Mouse (Mus musculus): ENCODE data around the gene Uggt2. TPM values are rescaled to one million over a fixed set of nuclear protein-coding genes. Genes with fewer than 3 reads are reported as not detected.

Uggt2 gene
- polyA plus RNA-seq, 1 experiment from 2014 or later = 9.2 TPM

DNA sequence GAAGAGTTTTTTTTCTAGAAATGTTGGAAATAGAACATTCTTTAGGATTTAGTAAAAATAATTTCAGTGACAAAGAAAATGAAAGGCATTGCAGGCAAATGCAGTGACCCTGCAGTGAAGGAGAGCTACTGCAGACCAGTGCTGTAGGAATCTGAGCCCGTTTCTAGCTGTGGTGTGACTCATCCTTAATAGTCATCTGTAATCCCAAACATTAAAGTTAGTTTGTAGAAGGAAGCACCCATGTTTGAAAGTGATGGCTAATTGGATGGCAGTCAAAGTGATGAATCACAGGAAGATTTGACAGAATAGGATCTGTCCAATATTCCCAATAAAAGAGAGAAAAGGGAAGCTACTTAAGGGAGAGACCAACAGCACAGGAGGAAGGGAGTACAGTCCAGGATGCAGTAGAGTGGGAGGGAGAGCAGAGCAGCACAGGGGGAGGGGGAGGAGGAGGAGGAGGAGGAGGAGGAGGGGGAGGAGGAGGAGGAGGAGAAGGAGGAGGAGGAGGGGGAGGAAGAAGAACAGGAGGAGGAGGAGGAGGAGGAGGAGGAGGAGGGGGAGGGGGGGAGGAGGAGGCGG, 71.5 kb downstream of the Uggt2 start:
- no peak for ATAC-seq (ENCODE audit: insufficient number of reproducible peaks, low FRiP score, low TSS enrichment, low read depth)
- H3K9ac ChIP-seq = no peak overlapping the region
- WGBS = 63% methylated on average over 2 of the region's 2 CpGs
- no peak overlapping the region for H3K27ac ChIP-seq (replicated peaks)
- no peaks in the 10 kb centered on the region for H3K27me3 ChIP-seq
- no peak overlapping the region for H3K4me2 ChIP-seq (replicated peaks)
- peaks cover 9% of the 10 kb centered on the region; the same call in 1 of the 2 replicates for H3K36me3 ChIP-seq
- no peaks in the 10 kb centered on the region for H3K9me3 ChIP-seq (replicated peaks)
- H3K4me3 ChIP-seq (replicated peaks) = no peak overlapping the region
- H3K4me1 ChIP-seq = no peaks in the 10 kb centered on the region

DNA sequence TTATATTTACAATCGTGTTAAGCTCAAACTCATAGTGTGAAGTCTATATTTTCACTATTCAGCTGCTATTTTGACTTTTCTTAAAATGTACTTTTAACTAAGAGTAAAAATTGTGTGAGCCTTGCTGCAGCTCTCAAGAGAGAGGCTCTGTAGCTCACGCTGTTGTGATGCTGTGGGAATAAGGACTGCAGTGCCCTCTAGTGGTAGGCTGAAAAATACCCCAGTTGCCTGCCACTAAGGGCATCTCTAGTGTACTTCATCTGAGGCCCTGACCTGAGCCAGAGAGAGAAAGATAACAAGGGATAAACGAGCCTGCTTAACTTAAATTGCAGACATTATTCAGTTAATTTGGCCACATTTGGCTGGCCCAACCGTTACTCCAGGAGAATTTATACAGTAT, 72.1 kb downstream of the Uggt2 start:
- Histone ChIP-seq H3K4me3 (replicated peaks) (no peak overlapping the region), H3K4me1 (no peaks in the 10 kb centered on the region), H3K36me3 (peaks cover 9% of the 10 kb centered on the region; the same call in 1 of the 2 replicates), H3K27me3 (no peaks in the 10 kb centered on the region), H3K27ac (replicated peaks) (no peak overlapping the region), H3K9ac (no peak overlapping the region), H3K4me2 (replicated peaks) (no peak overlapping the region), H3K9me3 (replicated peaks) (no peaks in the 10 kb centered on the region)
- WGBS = 46% methylated on average over 4 of the region's 4 CpGs
- ATAC-seq (ENCODE audit: insufficient number of reproducible peaks, low FRiP score, low TSS enrichment, low read depth) = 0 out of 2 replicates have a peak, but pooled peaks have one; percentile 63

DNA sequence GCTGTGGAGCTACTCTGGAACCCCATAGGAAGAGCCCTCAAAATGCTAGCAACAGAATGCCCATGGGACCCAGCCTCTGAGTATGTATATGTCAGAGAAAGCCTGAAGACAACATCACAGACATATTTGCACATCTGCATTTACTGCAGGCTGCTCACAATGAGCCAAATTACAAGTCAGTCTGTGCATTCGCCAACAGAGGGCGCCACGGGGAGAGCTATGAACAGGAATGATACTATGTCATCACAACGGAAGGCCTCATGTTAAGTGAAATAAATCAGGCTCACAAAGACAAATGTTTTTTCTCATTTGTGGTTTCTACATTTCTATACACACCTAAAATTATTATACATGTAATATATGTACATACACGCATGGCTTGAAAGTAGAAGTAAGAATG, 73.3 kb downstream of the Uggt2 start:
- H3K4me2 ChIP-seq (replicated peaks) = no peak overlapping the region
- WGBS = 68% methylated on average over 5 of the region's 5 CpGs
- H3K9ac ChIP-seq = no peak overlapping the region
- H3K4me3 ChIP-seq (replicated peaks) = no peak overlapping the region
- no peaks in the 10 kb centered on the region for H3K27me3 ChIP-seq
- peaks cover 12% of the 10 kb centered on the region; the same call in 1 of the 2 replicates for H3K36me3 ChIP-seq
- H3K27ac ChIP-seq (replicated peaks) = no peak overlapping the region
- no peaks in the 10 kb centered on the region for H3K4me1 ChIP-seq
- ATAC-seq (ENCODE audit: insufficient number of reproducible peaks, low FRiP score, low TSS enrichment, low read depth) = no peak
- H3K9me3 ChIP-seq (replicated peaks) = no peaks in the 10 kb centered on the region

DNA sequence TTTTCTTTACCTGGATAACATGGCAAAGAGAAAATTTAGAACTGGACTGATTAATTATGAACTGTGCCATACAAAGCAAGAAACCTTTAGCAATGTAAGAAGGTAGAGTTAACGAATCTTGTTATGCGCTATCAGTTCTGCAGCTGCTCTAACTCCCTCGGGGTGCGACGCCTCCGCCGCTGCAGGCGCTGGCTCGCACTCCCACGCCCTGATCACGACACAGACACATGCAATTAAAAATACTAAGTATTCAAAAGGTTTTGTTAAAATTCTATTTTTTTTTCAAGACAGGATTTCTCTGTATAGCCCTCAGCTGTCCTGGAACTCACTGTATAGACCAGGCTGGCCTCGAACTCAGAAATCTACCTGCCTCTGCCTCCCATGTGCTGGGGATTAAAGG, 85.7 kb downstream of the Uggt2 start:
- Histone ChIP-seq H3K36me3 (peaks cover 9% of the 10 kb centered on the region; the same call in 1 of the 2 replicates), H3K27me3 (no peaks in the 10 kb centered on the region)
- ATAC-seq (ENCODE audit: insufficient number of reproducible peaks, low FRiP score, low TSS enrichment, low read depth) = no peak

DNA sequence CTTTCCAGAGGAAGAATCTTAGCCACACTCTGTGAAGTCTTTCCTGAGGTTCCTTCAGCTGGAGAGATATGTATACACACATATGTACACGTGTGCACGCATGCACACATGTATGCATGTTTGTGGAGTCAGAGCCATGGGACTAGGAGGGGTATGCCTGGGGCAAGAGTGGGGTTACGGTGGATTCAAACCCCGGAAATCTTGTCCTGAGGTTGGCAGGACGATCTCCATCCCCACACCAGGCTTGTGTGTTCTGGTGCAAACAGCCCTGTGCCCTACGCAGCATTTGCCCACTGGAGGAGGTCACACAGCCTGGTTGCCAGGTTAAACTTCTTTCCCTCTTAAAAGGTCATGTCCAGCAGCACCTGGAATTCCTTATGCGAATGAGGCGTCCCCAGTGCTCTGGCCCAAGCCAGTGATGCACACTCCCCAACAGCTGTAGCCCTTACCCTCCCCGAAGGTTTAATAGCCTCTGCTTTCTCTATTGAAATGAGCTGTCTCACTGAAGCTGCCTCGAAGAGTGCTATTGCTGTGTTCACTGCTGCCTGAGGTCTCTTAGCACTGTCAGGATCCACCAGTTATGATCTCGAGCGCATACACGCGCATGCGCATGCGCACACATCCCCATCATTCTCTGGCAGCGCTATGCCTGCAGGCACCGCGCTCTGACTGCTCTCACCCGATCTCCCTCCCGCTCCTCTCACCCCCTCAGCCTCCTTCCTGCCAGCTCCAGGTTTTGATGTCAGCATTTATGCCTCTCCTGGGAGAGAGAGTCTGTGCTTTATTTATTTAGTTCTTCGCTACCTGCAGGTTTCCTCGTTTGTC, 86.4 kb downstream of the Uggt2 start:
- H3K27me3 ChIP-seq = no peaks in the 10 kb centered on the region
- 62% methylated on average over 23 of the region's 23 CpGs for WGBS
- H3K4me1 ChIP-seq = peaks cover 4% of the 10 kb centered on the region; the same call in 1 of the 2 replicates
- H3K4me3 ChIP-seq (replicated peaks) = no peak overlapping the region
- H3K36me3 ChIP-seq = peaks cover 9% of the 10 kb centered on the region; the same call in 1 of the 2 replicates
- H3K27ac ChIP-seq (replicated peaks) = no peak overlapping the region
- ATAC-seq (ENCODE audit: insufficient number of reproducible peaks, low FRiP score, low TSS enrichment, low read depth) = peak; percentile 75
- no peak overlapping the region for H3K9ac ChIP-seq
- H3K4me2 ChIP-seq (replicated peaks) = 0 out of 2 replicates have a peak overlapping the region, but pooled peaks have one; percentile 4
- H3K9me3 ChIP-seq (replicated peaks) = no peaks in the 10 kb centered on the region

More for the DNA sequence above, 85.7 kb downstream of the Uggt2 start:
- no peak overlapping the region for H3K4me2 ChIP-seq (replicated peaks)
- no peak overlapping the region for H3K27ac ChIP-seq (replicated peaks)
- no peaks in the 10 kb centered on the region for H3K9me3 ChIP-seq (replicated peaks)
- H3K4me1 ChIP-seq = no peaks in the 10 kb centered on the region
- WGBS = 72% methylated on average over 12 of the region's 12 CpGs
- H3K9ac ChIP-seq = no peak overlapping the region
- H3K4me3 ChIP-seq (replicated peaks) = no peak overlapping the region

DNA sequence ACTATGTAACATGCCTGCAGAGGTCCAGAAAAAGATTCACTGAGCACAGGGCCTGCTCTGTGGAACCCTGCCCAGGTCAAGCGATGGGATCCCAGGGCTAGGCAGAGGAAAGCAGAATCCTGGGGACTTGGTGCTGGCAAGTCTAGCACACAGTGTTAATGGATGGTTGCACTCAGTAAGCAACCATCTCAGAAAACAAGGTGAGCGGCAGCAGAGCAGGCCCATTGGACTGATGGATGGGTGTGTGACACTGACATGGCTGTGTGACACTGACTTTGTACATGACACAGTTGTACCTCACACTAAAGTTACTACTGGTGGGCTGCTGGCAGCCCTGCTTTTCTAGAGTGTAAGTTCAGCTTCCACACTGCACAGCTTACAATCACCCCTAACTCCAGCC, 89.7 kb downstream of the Uggt2 start:
- Histone ChIP-seq H3K9ac (no peak overlapping the region), H3K4me3 (replicated peaks) (no peak overlapping the region), H3K27me3 (no peaks in the 10 kb centered on the region), H3K27ac (replicated peaks) (no peak overlapping the region), H3K4me1 (peaks cover 4% of the 10 kb centered on the region; the same call in 1 of the 2 replicates), H3K36me3 (peaks cover 9% of the 10 kb centered on the region; the same call in 1 of the 2 replicates), H3K9me3 (replicated peaks) (no peaks in the 10 kb centered on the region), H3K4me2 (replicated peaks) (no peak overlapping the region)
- ATAC-seq (ENCODE audit: insufficient number of reproducible peaks, low FRiP score, low TSS enrichment, low read depth) = no peak
- WGBS = 92% methylated on average over 2 of the region's 2 CpGs

DNA sequence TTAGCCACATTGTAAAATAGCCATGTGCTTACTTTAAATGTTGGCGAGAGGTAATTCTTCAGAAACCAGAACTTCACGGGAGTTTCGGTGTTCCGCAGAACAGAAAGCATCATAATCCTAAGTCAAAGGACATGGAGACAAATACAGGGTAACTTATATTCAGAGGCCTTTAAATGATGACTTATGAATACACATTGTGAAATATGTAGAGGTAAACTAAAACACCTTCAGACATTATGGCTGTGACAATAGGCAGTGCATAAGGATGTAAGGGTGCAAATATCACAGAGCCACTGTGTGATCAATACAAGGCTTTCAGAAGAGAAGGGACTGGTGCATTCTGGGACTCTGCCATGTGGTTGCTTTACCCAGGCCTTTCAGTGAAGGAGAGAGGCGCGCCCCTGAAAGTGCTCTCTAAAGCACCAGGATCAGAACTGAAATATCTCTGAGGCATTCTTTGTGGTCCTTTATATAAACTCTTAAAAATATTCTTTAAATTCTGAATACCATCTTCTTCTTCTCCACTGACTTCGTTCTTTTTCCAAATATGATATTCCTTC, 91.1 kb downstream of the Uggt2 start:
- Histone ChIP-seq H3K9ac (no peak overlapping the region), H3K27ac (replicated peaks) (peak overlapping the region; percentile 85; the same call in 1 of the 2 replicates)

DNA sequence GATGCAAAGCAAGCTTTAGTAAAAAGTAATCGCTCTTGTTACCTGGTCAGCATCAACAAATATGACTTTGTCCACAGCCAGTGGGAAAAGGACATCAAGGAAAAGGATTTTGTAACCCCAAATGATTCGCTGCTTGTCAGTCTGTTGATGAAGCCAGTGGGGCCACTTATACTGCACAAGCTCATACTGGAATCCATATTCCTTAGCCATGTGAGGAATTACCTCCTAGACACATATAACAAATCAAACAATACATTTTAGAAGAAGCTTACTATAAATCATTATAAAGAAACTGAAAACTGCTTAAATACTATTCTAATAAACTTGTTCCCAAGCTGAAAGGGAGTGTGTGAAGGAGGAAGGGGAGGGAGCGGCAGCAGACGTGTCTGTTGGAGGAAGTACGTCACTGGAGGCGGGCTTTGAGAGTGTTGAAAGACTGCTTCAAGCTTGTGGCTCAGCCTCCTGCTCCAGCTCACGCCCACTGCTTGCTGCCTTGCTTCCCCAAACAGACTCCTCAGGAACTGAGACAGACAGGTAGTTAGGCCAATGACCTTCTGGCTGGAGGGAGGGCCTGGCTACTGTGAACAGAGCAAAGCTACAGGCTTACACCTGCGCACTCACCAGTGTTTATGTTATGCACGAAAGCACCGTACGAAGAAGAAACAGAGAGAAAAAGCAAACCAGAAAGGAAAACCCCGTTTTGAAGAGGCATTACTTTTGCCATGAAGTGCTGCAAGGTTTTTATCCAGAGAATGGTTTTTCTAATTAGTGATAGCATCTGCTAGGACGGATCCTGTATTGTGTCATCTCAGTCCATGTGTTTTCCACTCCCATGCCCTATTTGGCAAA, 91.9 kb downstream of the Uggt2 start:
- Histone ChIP-seq H3K27me3 (no peaks in the 10 kb centered on the region), H3K27ac (replicated peaks) (peak overlapping the region; percentile 85), H3K9me3 (replicated peaks) (no peaks in the 10 kb centered on the region), H3K4me2 (replicated peaks) (peak overlapping the region; percentile 84), H3K4me3 (replicated peaks) (peak overlapping the region; percentile 52), H3K4me1 (peaks cover 4% of the 10 kb centered on the region; the same call in 1 of the 2 replicates), H3K9ac (peak overlapping the region; percentile 33), H3K36me3 (peaks cover 7% of the 10 kb centered on the region; the same call in 1 of the 2 replicates)
- WGBS = under 1% methylated on average over 13 of the region's 13 CpGs
- ATAC-seq (ENCODE audit: insufficient number of reproducible peaks, low FRiP score, low TSS enrichment, low read depth) = peak; percentile 100

More for the DNA sequence above, 91.1 kb downstream of the Uggt2 start:
- Histone ChIP-seq H3K4me1 (peaks cover 4% of the 10 kb centered on the region; the same call in 1 of the 2 replicates), H3K9me3 (replicated peaks) (no peaks in the 10 kb centered on the region), H3K4me2 (replicated peaks) (peak overlapping the region; percentile 84), H3K4me3 (replicated peaks) (peak overlapping the region; percentile 52), H3K36me3 (peaks cover 9% of the 10 kb centered on the region; the same call in 1 of the 2 replicates), H3K27me3 (no peaks in the 10 kb centered on the region)
- no peak for ATAC-seq (ENCODE audit: insufficient number of reproducible peaks, low FRiP score, low TSS enrichment, low read depth)
- WGBS = 52% methylated on average over 7 of the region's 7 CpGs

DNA sequence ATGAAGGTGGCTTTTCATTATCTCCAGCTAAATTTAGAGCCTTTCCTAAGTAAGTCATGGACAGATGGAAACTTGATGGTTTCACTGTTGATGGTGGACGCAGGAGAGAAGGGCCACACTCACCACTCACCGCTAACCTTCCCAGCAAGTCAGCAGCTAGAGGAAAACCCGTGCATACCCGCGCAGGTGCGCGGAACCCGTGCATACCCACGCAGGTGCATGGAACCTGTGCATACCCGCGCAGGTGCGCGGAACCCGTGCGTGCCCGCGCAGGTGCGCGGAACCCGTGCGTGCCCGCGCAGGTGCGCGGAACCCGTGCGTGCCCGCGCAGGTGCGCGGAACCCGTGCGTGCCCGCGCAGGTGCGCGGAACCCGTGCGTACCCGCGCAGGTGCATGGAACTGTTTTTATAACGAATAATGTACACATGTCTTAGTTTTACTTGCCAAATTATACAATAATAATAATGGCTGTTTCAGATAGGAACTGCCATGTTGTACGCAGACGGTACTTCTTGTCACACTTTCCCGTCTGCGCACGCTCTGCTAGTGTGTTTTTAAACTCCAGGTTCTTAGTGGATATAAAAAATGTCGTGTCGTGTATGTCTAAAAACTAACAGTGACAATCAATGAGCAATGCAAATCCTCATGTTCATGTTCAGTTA, 92.7 kb downstream of the Uggt2 start:
- H3K9me3 ChIP-seq (replicated peaks) = no peaks in the 10 kb centered on the region
- no peak for ATAC-seq (ENCODE audit: insufficient number of reproducible peaks, low FRiP score, low TSS enrichment, low read depth)
- peak overlapping the region; percentile 33 for H3K9ac ChIP-seq
- WGBS = 4% methylated on average over 49 of the region's 49 CpGs
- peak overlapping the region; percentile 52 for H3K4me3 ChIP-seq (replicated peaks)
- H3K27me3 ChIP-seq = no peaks in the 10 kb centered on the region
- H3K4me2 ChIP-seq (replicated peaks) = peak overlapping the region; percentile 84
- H3K36me3 ChIP-seq = peaks cover 7% of the 10 kb centered on the region; the same call in 1 of the 2 replicates
- H3K4me1 ChIP-seq = peaks cover 4% of the 10 kb centered on the region; the same call in 1 of the 2 replicates
- H3K27ac ChIP-seq (replicated peaks) = peak overlapping the region; percentile 85

DNA sequence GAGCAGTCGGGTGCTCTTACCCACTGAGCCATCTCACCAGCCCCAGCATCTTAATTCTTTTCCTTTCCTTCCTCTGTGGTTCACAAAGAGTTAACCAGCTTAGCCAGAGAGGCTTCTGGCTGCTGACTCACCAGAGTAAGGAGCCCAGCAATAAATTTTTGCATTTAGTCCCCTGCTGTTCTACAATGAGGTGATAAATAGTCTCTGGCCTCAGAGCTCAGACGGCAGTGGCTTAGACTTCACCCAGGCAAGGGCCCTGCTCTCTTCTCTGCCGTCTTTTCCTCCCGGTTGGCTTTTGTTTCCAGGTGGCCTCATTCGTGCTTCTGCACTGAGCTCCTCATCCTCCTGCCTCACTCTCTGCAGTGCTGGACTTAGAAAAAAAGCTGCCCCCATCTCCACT, 93.4 kb downstream of the Uggt2 start:
- Histone ChIP-seq H3K4me3 (replicated peaks) (no peak overlapping the region), H3K4me1 (peaks cover 4% of the 10 kb centered on the region; the same call in 1 of the 2 replicates), H3K27ac (replicated peaks) (no peak overlapping the region), H3K27me3 (no peaks in the 10 kb centered on the region), H3K4me2 (replicated peaks) (no peak overlapping the region), H3K36me3 (peaks cover 12% of the 10 kb centered on the region; the same call in 1 of the 2 replicates), H3K9me3 (replicated peaks) (no peaks in the 10 kb centered on the region), H3K9ac (no peak overlapping the region)
- ATAC-seq (ENCODE audit: insufficient number of reproducible peaks, low FRiP score, low TSS enrichment, low read depth) = no peak
- 25% methylated on average over 5 of the region's 5 CpGs for WGBS
